Mouse (Mus musculus) activated CD4-positive, CD25-positive, alpha-beta regulatory T cell, adult 4 months (primary cell): ENCODE results near the gene Ubl5. TPM values are rescaled to one million over a fixed set of nuclear protein-coding genes. Genes with fewer than 3 reads are reported as not detected.
"Not testable (repeated sequence)": the region's sequence is repeated elsewhere in the genome, so short reads cannot be mapped to it uniquely, and the experiment has no call there.

Source experiments
- ATAC-seq: one replicate; pipeline ENCODE4 v1.8.0; 2017
- polyA plus RNA-seq, 2 experiments: library from polyadenylated mRNA; unstranded; fragments of 100-300 nt; shearing (Covaris generic); gene quantifications; one replicate each; pipeline ENCODE4 v1.2.1; 2017

Gene Ubl5
- polyA plus RNA-seq, 2 experiments from 2014 or later, result 339 to 401 TPM

DNA sequence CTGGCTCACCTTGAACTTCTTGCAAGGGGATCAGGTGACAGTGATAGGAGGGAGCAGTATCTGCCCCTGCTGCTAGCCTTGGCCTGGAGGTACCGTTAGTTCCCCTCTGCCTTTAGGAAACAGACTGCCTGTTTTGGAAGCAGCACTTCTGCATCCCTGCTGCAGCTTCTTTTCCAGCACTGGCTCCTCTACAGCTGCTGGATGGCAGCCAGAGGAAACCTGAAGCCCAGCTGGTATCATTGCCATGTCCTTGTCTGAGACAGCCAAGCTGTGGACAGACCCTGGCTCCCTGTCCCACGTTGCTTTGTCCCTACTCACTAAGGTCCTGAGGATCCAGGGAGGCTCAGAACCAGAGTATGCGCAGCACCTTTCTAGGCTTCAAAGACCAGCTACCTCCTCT is 14.9 kb downstream of the Ubl5 start:
- no peak for ATAC-seq

DNA sequence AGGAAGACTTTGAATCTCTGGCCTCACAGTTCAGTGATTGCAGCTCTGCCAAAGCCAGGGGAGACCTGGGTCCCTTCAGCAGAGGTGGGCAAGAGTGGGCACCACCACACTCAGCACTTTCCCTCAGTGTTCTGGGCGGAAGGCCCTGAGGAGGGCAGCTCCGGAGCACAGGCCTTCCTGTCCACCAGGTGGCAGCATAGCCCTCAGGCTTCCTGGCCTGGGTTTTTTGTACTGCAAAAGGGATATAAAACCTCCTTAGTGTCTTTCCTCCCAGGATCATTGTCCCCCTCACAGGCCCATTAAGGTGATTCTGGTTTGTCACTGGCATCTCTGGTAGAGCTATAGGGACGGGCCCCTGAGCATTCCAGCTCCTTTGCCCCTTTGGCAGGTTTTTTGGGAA is 19.6 kb downstream of the Ubl5 start:
- no peak for ATAC-seq

DNA sequence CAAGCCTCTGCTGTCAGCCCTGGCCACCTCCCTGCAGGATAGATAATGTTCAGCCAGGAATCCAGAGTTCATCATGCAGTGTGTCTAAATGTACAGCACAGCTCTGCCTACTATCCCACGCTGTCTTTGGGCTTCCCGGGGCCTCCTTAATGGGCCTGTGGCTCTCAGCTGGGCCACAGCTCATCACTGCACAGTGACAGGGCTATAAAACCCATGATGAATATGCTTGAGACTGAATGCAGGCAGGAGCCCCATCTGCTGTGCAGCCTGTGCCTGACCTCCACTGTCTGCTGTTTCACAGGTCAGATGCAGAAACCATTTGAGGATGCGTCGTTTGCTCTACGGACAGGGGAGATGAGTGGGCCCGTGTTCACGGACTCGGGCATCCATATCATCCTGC is 20.2 kb downstream of the Ubl5 start:
- no peak for ATAC-seq

DNA sequence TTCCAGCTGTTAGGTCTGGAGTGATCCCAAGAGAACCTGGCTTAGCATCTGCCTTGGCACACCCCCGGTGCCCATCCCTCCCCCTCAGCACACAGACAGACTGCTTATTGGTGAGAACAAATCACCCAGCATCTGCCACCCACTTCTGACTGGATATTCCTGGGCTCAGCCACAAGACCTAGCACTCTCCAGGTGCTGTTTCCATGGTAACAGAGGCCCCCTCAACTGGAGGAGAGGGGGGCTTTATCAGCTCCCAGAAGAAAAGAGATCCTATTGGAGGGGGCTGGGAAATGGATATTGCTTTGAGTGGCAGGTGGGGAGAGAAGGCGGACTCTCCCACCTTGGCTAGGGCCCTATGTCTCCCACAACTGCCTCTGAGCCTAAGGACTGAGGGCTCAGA is 21.3 kb downstream of the Ubl5 start:
- no peak for ATAC-seq

DNA sequence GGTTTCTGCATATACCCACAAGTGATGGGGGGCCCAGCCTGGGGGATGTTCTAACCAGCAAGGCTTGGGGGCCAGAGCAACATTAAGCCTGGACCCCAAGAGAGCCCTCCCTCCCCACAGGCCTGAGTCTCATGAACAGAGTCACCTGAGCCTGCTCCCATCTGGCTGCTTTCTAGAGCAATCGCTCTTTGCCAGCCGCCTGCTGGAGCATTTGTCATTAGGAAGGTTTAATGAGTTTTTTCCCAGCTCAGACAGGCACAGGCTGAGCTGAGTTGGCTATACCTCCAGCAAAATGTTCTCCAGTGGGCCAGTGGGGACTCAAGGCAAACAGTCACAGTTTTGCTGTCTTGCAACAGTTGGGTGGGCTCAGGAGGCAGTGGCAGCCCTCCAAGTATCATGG is 21.7 kb downstream of the Ubl5 start:
- no peak for ATAC-seq

DNA sequence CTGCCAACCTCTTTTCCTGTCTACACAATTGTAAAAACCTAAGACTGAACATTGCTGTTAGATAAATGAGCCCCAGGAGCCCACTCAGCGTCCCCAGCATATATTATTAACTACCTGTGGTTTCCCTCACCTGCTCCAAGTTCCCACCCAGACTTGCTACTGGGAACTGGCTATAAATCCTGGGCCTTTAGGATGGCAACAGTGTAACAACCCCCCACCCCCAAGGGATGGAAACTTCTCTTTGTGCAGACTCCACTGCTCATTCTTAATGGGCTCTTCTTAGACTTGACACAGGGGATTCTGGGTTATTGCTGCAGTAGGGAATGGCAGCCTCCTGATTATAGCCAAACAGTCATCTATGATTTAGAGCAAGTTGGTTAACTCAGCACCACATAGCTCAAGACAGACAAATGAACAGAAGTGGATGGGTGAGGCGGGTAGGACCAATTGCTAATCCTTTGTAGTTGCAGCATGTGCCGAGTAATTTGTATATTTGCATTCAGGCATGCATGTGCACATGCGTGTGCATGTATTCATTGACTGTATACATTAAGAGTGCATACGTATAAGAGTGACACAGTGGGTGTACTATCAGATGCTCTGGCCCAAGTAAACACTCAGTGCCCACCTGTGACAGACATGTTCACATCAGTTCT is 22.4 kb downstream of the Ubl5 start:
- ATAC-seq, result no peak

DNA sequence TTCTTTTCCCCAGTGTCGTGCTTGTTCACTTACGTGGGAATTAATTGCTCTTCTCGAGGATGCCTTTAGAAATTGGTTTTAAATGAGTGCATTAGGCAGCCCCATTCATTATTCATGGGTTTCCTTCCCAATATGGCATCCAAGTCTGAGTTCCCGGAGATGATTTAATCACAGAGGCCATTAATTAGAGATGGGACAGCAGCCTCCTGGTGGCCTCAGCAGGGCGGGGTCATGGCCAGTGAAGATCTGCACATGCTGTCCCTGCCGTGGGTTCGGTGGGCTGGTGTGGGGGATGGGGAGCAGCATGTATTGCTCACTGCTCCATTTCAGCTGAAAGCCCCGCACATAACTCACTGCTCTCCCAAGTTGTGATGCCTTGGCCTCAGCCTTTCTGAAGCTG is 23.2 kb downstream of the Ubl5 start:
- no peak for ATAC-seq

DNA sequence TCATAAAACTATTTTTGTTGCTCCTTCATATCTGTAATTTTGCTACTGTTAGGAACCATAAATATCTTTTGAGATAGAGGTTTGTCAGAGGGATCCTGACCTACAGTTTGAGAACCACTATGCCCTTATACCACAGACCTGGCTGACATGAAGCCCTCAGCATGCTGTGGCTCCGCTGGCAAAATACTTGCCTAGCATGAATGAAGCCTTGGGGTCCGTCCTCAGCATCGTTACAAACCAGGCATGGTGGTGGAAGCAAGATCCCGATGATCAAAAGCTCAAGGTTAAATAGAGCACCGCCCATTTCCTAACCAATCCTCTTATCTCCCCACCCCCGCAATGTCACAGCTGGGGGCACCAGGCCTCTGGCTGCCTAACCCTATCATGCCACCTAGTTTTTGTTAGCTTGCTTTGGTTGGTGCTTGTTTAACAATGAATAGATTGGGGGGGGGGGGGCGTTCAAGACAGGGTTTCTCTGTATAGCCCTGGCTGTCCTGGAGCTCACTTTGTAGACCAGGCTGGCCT is 23.9 kb downstream of the Ubl5 start:
- ATAC-seq, result no peak

DNA sequence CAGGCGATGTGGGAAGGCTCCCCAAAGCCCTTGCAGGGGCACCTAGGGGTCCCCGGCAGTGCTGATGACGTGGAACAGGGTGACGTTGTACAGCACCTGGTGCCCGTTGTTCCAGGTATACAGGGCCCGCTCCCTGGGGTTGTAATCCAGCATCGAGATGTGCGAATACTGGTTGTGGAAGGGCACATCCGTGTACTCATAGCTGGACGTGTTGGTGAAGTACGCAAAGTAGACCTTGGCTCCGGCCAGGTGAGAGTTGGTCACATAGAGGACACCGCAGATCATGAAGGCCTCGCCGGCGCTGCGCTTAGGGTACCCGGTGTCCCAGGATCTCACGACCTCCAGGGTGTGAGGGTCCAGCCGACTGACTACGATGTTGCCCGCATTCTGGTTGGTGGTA is 25.4 kb downstream of the Ubl5 start:
- no peak for ATAC-seq

DNA sequence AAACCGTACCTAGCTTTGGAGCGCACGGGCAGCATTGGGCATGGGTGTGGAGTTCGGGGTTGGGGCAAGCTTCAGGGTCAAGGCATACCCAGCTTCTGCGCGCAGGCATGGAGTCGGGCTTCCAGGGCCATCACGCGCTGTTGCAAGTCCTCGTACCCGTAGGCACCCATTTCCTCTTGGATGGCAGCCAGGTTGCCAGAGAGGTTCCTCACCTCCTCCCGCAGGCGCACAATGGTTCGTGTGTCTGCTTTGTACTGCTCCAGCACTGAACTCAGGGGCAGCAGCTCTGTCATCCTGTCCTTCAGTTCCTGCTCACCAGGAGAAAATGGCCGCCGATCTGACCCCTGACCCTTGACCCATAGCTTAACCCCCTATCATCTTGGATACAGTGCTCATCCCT is 29.4 kb downstream of the Ubl5 start:
- no peak for ATAC-seq

DNA sequence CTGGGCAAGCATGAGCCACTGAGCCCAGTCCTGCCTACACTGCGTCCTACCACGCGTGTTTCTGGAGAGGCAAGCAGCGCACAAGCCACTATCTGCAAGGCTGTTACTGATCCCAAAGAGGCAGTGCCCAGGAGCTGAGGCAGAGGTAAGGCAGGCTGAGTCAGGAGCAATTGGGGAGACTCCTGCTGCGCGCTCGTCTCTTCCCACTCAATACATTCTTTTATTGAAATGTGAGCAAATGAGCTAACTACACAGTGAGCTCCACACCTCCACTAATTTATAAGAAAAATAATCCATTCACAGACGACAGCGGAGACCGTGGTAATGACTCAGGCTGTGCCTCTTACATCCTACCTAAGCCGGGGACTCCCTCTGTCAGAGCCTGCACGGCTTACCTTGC is 35.2 kb downstream of the Ubl5 start:
- ATAC-seq, result no peak

DNA sequence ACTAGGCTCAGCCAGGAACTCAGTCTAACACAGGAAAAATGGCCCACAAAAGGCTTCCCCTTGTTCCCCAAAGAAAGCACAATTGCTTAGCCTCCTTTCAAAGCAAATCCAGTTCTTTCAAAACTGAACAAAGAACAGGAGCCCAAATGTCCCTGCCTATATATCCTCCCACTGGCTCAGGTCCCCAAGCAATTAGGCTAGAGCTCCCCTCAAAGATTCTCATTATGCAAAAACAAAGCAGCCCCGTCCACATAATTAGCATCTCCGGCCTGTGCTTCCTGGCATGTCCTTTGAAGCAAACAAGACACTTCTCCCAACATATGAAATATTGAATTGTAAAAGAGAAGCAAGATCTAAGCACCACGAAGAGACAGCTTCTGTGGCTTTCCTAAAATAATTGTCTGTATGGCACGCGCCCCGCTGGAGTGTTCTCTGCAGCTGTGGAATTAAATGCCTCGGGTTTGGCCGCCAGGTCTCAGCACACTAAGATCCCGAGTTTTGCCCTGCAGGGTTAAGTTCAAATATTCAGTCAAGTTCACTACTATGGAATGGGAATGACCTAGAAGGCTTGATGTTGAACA is 37.8 kb downstream of the Ubl5 start:
- no peak for ATAC-seq

DNA sequence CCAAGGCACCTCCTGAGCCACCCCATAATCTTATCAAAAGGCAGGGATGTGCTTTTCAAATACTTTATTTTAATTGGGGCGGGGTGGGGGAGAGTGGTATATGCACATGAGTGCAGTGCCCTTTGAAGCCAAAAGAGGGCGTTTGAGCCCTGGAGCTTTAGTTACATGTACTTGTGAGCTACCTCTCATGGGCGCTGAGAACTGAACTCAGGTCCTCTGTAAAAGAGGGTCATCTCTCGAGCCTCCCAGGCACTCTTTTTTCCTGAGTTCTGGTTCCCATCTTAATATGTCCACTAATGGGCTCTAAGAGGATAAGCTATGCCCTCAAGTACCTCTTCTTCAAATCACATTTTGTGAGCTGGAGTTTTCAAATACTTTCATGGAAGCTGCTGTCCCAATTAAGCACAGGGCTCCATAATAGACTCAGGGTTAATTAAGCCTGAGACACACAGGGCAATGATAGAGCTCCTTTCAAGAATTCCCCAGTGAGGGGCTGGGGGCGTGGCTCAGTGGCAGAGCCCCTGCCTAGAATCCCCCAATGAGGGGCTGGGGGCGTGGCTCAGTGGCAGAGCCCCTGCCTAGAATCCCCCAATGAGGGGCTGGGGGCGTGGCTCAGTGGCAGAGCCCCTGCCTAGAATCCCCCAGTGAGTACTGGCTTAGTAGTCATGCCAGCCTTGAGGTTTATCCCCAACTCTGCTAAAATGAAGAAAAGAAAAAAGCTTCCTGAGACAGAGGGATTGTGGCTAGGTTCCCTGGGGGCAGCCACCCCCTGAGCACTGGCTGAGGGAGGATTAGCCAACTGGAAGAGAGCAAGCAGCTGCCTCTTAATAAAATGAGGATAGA is 39.1 kb downstream of the Ubl5 start:
- ATAC-seq, result no peak

DNA sequence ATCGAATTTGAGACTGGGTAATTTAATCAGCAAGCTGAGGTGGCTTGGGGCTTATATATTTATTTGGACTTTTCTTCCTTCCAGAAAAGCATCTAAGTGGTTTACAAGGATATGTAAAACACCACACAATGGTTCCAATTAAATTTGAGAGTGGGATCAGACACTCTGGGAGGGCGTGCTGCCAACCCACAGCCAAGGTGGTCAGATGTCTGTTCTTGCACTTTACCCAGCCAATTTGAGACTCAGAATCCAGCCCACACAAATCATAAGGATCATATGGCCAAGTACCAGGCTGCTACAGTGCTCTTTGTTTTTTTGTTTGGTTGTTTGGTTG is 39.7 kb downstream of the Ubl5 start:
- ATAC-seq, result no peak

DNA sequence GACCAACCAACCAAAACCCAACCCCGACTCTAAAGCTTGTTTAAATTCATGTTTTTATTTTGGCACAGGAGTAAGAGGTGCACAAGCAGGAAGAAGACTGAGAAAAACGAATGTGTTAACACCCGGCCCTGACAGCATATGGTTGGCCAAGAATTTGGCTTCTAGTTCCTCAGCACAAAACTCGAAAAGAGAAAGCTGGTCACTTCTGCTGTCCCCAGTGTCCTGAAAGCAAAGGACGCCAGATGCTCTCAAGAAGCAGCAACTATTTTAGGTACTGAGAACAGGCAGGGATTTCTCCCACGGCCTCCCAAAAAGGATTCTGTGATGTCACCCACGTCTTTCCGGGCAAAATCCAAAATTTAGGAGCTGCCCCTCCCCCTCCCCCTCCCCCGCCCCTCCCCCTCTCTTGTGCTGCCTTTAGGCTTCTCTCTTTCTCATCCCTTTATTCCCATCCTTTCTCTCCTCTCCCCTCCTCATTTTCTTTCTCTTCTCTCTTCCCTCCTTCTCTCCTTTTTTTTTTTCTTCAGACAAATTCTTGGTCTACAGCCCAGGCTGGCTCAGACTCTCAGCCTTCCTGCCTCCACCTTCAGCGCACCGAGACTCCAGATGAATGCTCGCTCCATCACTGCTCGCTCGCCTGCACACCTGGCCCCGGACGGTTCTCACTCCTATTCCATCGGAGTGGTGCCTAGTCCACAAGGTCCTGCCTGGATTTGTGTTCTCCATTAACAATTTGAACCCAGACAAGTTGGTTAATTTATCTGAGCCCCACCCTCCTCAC is 42.6 kb downstream of the Ubl5 start:
- no peak for ATAC-seq

DNA sequence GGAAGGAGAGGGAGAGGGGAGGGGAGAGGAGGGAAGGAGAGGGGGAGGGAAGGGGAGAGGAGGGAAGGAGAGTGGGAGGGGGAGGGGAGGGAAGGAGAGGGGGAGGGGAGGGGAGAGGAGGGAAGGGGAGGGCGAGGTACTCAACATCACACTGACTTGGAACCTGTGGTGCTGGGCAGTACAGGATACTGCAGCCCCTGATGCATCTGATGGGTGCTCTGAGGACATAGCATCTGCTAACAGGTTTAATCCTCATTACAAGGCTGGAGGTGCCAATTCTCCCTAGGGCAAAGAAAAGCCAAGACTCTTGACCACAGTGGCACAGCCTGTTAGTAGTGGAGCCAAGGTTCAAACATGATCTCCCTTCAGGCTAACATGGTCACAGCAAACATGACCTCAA is 46.7 kb downstream of the Ubl5 start:
- no peak for ATAC-seq

DNA sequence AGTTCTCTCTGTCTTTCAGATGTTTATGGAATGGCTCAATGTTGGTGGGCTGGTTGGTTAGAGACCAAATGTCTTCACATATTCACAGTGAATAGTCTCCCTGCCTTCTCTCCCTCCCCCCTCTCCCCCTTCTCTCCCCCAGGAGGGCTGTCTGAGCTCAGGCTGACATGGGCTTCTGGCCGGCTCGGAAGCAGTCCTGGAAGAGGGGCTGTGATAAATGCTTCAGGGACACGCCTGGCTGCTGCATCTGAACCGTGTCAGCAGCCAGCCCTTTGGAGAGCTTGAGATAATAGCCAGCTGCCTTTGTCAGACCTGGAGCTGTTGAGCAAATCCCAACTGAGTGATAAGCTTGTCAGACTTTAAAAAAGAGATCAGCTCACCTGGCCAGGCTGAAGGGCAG is 47.2 kb downstream of the Ubl5 start:
- ATAC-seq, result no peak

DNA sequence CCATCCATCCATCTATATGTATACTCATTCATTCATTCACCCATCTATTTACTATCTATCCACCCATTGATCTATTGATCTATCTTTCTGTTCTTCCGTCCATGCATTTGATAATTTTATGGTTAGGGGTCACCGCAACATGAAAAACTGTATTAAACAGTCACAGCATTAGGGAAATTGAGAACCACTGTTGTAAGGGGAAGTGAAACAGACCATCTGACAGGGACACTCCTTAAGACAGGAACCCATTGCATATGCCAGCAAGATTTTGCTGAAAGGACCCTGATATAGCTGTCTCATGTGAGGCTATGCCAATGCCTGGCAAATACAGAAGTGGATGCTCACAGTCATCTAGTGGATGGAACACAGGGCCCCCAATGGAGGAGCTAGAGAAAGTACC is 47.8 kb downstream of the Ubl5 start:
- not testable (repeated sequence) for ATAC-seq

DNA sequence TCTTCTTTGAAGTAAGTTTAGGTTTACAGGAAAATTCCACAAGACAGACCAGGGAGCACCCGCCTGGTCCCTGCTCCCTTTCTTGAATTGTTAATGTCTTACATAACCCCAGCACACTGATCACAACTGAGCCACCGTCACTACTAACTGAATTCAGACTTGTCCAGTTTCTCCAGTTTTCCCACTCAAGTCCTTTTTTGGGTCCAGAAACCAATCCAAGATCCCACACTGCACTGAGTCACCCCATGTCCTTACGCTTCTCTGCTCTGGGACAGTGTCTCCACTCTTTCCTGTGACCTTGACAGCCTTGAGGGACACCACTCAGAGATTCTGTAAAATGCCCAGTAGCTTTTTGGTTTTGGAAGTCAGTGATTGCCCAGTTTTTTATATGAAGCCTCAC is 50.2 kb downstream of the Ubl5 start:
- ATAC-seq, result no peak

DNA sequence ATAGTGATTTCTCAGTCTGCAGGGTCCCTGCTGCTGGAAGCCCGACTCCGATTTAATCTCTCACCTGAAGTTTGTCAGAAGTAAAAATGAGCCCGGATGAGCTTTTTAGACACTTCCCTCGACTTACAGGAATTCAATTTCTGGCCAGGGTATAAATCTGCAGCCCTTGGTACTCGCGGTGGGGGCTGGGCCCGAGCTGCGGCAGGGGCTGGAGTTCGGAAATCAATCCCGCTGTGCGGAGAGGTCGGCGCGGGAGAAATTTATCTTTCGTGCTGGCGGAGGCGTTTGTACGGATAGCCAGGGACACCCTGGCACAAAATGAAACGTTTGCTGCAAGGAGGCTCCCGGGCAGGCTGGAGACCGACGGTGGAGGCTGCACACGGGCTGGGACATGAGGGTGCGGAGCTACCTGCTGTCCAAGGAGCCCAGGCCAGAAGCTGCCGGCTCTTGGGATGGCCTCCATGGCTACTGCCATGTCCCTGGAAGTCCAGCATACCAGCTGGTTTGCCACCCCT is 52.1 kb downstream of the Ubl5 start:
- ATAC-seq, result no peak

DNA sequence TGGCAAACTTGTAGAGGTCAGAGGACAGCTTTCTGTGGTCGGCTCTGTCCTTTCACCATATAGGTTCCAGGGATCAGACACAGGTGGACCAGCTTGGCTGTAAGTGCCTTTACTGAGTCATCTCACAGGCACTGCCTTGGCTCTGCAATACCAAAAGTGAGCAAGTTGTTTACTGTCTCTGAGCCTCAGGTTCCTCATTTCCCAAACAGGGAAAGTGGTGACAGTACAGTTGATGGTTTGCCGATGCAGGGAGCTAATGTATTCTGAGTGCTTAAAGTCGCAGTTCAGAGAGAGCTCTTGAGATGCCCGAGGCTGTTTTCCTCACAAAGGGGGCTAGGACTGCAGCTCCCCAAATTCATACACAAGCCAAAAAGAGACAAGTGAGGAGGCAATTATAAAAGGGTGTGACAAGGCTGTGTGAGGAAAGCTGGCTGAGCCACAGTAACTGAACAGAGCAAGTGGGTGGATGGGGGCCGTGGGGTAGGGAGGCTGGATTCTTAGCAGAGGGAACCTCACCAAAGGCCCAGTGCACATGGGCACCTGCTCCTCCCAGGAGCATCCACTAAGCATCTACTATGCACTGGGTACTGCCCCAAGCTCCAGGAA is 53.5 kb downstream of the Ubl5 start:
- ATAC-seq, result no peak
